Mouse (Mus musculus) urinary bladder, postnatal 25 days (tissue): ENCODE results near the gene Slc16a5.

ENCODE experiments used
- DNase-seq: peaks from one replicate; pipeline ENCODE4 v3.0.0; 2022; ENCODE audit warnings: low spot score

The Slc16a5 gene

DNA sequence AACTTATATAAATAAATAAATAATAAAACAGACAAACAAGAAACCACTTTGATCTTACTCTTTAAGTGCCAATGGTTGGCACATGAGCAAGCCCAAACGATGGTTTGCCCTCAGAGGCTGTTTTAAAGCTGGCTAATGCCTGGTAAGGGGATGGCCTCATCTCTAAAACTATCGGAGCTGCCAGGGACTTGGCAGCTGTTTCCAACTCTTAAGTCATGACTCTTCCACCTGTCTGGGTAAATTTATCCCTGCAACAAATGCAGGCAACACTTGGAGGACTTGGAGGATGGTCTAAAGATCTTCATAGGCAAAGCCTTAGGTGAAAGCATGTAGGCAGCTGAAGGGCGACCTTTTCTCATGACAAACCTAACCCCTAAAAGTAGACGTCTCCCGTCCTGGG is 54.7 kb downstream of the Slc16a5 start:
- DNase-seq = no peak

DNA sequence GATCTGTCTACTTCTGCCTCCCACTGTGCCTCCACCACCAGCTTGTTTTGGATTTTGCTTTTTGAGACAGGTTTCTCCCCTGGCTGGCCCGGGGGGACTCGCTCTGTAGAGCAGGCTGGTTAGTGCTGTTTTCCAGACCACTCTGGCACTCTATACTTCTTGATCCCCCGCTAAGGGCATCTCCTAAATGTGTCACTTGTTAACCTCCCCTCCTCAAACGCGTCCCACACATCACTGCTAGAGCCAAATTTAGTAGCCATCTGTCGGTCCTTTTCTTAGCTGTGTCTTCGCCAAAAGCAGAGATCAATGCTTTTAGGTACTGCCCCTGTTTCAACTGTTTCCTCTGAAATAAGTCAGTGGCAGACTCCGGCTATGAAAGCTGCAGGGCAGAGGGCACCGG is 56.4 kb downstream of the Slc16a5 start:
- no peak for DNase-seq

DNA sequence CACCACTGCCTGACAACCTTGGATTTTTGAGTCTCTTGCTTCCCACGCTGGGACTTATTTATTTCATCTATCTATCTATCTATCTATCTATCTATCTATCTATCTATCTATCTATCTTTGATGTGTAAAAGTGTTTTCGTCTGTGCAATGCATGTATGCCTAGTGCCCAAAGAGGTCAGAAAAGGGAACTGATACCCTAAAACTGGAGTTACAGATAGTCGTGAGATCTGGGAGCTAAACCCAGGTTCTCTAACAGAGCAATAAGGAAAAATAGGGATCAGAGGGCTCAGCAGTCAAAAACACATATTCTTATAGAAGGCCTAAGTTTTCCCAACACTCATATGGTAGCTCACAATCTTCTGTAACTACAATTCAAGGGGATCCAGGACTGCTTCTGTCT is 57.3 kb downstream of the Slc16a5 start:
- no peak for DNase-seq

DNA sequence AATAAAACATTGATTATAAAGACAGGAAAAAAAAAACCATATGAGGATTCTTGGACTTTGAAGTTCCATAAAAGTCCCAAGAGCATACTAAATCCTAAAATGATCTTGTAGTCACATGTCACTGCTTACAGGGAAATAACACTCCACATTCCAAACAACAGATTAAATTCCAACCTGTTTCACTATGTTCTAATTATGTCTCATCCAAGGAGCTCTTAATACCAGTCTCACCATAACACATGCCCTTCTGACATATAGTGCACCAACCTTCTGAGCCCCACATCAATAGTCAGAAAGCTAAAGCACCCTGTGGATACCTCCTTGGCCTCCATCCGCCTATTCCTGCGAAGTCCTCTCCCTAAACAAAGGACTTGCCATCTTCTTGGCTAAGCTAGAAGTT is 57.9 kb downstream of the Slc16a5 start:
- no peak for DNase-seq

DNA sequence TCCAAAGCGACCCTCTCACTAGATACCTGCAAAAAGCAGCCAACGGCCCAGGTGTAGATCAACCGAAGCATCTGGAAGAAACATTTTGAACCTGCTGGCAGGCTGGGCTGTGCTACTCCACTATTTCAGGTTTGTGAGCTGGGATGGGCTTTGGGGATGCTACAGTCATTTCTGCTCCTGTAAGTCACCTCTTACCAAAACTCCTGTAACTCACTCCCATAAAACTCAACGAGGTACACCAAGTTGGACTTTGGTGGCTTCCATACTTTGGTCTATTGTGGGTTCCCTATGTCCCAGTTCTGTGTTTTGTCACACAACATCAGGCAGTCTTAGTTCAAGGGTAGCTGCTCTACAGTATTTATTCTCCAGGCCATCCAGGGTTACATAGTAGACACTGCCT is 58.8 kb downstream of the Slc16a5 start:
- no peak for DNase-seq

DNA sequence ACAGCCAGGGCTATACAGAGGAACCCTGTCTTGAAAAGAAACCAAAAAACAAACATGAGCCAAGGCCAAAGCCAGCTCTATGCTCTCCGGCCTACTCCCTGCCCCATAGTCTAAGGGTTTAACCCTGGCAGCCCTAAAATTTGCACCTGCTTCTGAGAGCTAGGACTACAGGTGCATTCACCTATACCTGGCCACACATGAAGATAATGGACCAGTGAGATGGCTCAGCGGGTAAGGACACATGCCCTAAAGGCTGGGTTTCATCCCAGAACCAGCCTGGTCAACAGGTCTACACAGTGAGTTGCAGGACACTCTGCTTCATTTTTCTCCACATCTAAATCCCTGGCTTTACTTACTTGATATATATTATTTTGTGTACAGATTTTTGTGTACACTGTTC is 60.0 kb downstream of the Slc16a5 start:
- DNase-seq = no peak

DNA sequence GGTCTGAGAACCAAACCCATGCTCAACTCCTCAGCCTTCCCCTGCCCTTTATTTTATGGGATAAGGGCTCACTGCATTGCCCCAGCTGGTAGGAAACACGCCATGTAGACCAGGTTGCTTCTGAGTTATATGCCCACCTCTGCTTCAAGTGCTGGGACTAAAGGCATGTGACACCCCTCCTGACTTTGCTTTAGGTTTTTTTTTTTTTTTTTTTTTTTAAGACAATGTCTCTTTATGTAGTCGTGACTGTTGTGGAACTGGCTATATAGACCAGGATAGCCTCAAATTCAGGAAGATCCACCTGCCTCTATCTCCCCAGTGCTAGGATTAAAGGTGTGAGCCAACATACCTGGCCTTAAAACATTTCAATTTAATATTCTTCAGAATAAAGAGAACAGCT is 60.4 kb downstream of the Slc16a5 start:
- no peak for DNase-seq
